Mouse (Mus musculus) liver, embryonic 14.5 days (tissue): Measurements from ENCODE around the gene Olfr69.

Source experiments
- CTCF ChIP-seq: IDR thresholded peaks from 2 replicates; pipeline ENCODE4 v1.5.1; 2016; ENCODE audit warnings: antibody characterized with exemption, low read depth, control low read depth
- EP300 ChIP-seq: IDR thresholded peaks from 2 replicates; pipeline ENCODE4 v1.6.1; 2016; ENCODE audit warnings: antibody characterized with exemption, low read depth

GRCm38 (mm10) chr7:103813766-103814165 is 42.4 kb upstream of the Olfr69 start, which contains the start of gene Hbb-bt:
- no peak for TF ChIP-seq CTCF
- peak; percentile 73 for TF ChIP-seq EP300
